Mouse (Mus musculus) forebrain, embryonic 13.5 days (tissue): Measurements from ENCODE around the gene Mgat4b. TPM values are rescaled to one million over a fixed set of nuclear protein-coding genes. Genes with fewer than 3 reads are reported as not detected.

Source experiments
- ATAC-seq: fragments of 200-750 bp; cut with Nextera tagmentation; 2 replicates; pipeline ENCODE4 v1.8.0; 2017
- H3K27ac ChIP-seq: fragments of 300-500 bp; sonication (generic); 2 replicates; pipeline ENCODE4 v1.5.1; 2015; ENCODE audit warnings: inconsistent platforms, mild to moderate bottlenecking, moderate library complexity
- H3K27me3 ChIP-seq: fragments of 300-500 bp; sonication (generic); 2 replicates; pipeline ENCODE4 v1.6.1; 2015; ENCODE audit warnings: mild to moderate bottlenecking, inconsistent platforms
- H3K36me3 ChIP-seq: fragments of 300-500 bp; sonication (generic); 2 replicates; pipeline ENCODE4 v1.6.1; 2015; ENCODE audit warnings: mild to moderate bottlenecking, inconsistent platforms; ENCODE audit not compliant: poor library complexity, severe bottlenecking
- H3K4me1 ChIP-seq: fragments of 300-500 bp; sonication (generic); 2 replicates; pipeline ENCODE4 v1.6.1; 2015; ENCODE audit warnings: inconsistent platforms
- H3K4me2 ChIP-seq: fragments of 300-500 bp; sonication (generic); 2 replicates; pipeline ENCODE4 v1.6.1; 2015; ENCODE audit warnings: inconsistent platforms, mild to moderate bottlenecking, moderate library complexity
- H3K4me3 ChIP-seq: fragments of 300-500 bp; sonication (generic); 2 replicates; pipeline ENCODE4 v1.5.1; 2015; ENCODE audit warnings: mild to moderate bottlenecking, inconsistent platforms
- H3K9ac ChIP-seq: fragments of 300-500 bp; sonication (generic); 2 replicates; pipeline ENCODE4 v1.6.1; 2015; ENCODE audit warnings: mild to moderate bottlenecking, inconsistent platforms
- H3K9me3 ChIP-seq: fragments of 300-500 bp; sonication (generic); replicated peaks from 2 replicates; pipeline ENCODE4 v1.6.1; 2016; ENCODE audit warnings: inconsistent platforms
- WGBS: fragments of 180-500 bp; shearing (Covaris S2); methylation state at CpG from one replicate; pipeline ENCODE4 v1.1.7; 2015; 5-methylcytosine and 5-hydroxymethylcytosine counted together
- polyA plus RNA-seq: library from polyadenylated mRNA; unstranded; fragments of >200 nt; fragmentation: Nextera tagmentation; extraction: Ambion mirVana; gene quantifications from 2 replicates; pipeline ENCODE4 v1.2.1, GENCODE M21; 2015

Mgat4b gene
- polyA plus RNA-seq, 1 experiment from 2014 or later = 12.9 TPM

DNA sequence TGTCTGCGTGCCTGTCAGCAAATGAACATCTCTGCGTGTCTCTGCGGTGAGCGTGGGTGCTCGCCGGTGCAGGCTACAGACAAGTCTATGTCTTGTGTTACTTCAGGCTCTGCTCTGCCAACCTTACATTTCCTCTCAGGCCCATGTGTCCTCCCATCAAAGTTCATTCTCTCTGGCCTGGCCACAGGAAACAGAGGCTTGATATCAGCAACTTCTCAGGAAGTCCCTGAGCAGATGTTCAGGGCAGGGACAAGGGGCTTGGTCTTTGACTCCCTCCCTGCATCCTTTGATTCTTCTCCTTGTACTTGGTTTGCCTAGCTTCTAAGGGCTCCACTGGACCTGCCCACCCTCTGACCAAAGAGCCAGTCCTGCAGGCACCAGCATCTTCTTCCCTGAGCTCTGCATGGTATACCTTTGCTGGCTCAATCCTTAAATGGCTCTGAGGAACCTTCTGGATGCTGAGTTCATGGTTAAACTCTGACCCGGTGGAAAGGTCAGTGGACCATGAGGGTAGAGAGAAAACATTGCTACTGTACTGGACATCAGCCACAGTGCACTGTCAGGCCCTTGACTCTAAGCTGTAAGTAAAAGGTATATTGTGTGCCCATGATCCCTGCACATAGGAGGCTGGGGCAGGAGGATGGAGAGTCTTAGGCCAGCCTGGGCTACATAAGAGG is 29.7 kb downstream of the Mgat4b start:
- Histone ChIP-seq H3K36me3 (peaks cover under 1% of the 10 kb centered on the region; the same call in 1 of the 2 replicates), H3K4me1 (peaks cover 18% of the 10 kb centered on the region), H3K27ac (no peak overlapping the region), H3K4me3 (no peak overlapping the region), H3K4me2 (no peak overlapping the region), H3K9me3 (no peaks in the 10 kb centered on the region), H3K9ac (no peak overlapping the region), H3K27me3 (peaks cover 24% of the 10 kb centered on the region)
- WGBS = 84% methylated on average over 7 of the region's 7 CpGs
- no peak for ATAC-seq

DNA sequence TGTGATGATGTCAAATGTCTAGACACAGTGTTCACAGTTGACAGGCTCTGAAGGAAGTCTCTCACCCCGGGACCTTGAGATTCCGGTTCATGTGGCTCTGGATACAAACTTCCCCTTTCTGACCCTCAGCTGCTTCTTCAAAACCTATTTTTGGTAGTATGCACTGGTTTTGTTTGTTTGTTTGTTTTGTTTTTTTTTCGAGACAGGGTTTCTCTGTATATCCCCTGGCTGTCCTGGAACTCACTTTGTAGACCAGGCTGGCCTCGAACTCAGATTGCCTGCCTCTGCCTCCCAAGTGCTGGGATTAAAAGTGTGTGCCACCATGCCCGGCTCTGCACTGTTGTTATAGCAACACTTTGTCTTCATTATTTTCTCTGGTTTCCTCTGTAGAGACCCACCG is 33.2 kb downstream of the Mgat4b start:
- Histone ChIP-seq H3K9ac (no peak overlapping the region), H3K36me3 (no peaks in the 10 kb centered on the region), H3K27me3 (no peaks in the 10 kb centered on the region), H3K4me3 (no peak overlapping the region), H3K27ac (no peak overlapping the region), H3K4me2 (no peak overlapping the region), H3K9me3 (no peaks in the 10 kb centered on the region), H3K4me1 (no peaks in the 10 kb centered on the region)
- no peak for ATAC-seq
- WGBS = 88% methylated on average over 6 of the region's 6 CpGs

DNA sequence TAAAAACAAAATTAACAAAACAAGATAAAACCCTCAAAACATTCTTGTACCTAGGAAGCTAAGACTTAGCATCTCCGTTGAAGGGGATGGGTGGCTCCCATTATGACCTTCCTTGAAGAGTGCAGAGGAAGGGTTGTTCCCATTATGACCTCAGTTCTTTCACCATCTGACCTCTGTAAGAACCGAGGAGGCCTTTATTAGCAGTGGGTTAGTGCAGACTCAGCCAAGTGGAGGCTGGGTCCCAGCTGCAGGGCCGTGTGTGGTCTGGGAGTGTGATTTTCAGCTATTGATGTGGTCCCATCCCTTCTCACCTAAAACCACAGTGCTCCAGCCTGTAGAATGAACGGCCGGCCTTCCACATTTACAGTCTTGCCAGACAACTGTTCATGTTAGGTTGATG is 34.6 kb downstream of the Mgat4b start:
- 83% methylated on average over 5 of the region's 5 CpGs for WGBS
- Histone ChIP-seq H3K9me3 (no peaks in the 10 kb centered on the region), H3K9ac (no peak overlapping the region), H3K27me3 (no peaks in the 10 kb centered on the region), H3K4me3 (no peak overlapping the region), H3K4me1 (no peaks in the 10 kb centered on the region), H3K36me3 (no peaks in the 10 kb centered on the region), H3K27ac (no peak overlapping the region), H3K4me2 (no peak overlapping the region)
- no peak for ATAC-seq

DNA sequence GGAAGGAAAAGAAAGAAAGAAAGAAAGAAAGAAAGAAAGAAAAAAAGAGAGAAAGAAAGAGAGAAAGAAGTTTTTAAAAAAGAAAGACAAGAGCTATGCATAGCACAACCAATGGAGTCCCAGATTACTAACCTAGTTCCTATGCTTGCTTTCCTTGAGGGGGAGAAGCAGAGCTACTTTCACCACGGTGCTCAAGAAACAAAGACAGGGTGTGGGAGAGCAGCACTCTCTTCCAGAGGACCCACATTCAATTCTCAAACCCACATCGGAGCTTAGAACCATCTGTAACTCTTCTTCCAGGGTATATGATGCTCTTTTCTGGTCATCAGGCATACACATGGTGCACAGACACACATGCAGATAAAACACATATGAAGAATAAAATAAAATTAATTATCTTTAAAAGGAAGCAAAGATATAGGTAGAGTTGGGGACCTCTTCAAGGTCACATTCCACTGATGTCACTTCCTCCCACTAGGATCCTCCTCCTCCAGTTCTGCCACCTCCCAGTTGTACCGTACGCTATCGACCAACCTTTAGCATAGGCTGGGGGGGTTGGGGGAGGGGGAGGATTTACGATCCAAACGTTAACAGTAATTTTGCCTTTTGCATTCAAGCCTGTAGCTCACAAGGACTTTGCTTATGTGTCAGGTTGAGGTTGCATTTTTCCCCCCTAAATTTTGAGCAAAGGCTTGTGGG is 37.9 kb downstream of the Mgat4b start:
- Histone ChIP-seq H3K9me3 (no peaks in the 10 kb centered on the region), H3K27ac (no peak overlapping the region), H3K4me1 (no peaks in the 10 kb centered on the region), H3K9ac (no peak overlapping the region), H3K4me3 (no peak overlapping the region), H3K36me3 (no peaks in the 10 kb centered on the region), H3K4me2 (no peak overlapping the region), H3K27me3 (no peaks in the 10 kb centered on the region)
- 80% methylated on average over 7 of the region's 7 CpGs for WGBS
- no peak for ATAC-seq

DNA sequence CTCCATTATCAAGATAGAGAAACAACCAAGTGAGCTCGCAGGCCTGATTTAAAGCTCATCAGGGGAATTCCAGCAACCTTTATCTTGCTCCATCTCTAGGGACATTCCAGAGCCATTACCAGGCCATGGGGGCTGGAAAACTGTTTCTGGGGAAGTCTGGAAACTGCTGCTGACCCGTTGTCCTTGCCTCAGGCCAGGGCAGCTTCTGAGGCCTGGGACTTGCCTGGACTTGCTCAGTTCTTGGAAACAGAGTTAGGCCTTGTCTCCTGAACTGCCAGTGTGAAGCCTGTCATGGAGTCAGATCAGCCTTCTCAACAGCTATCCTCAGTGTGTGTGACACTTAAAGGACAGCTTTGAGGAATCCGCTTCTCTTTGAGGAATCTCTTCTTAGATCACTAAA is 41.5 kb downstream of the Mgat4b start:
- H3K27me3 ChIP-seq = no peaks in the 10 kb centered on the region
- H3K4me3 ChIP-seq = no peak overlapping the region
- H3K4me2 ChIP-seq = no peak overlapping the region
- H3K36me3 ChIP-seq = peaks cover 14% of the 10 kb centered on the region
- H3K9ac ChIP-seq = no peak overlapping the region
- no peaks in the 10 kb centered on the region for H3K4me1 ChIP-seq
- whole genome bisulfite sequencing = 82% methylated on average over 3 of the region's 3 CpGs
- H3K9me3 ChIP-seq = no peaks in the 10 kb centered on the region
- ATAC-seq = no peak
- no peak overlapping the region for H3K27ac ChIP-seq

DNA sequence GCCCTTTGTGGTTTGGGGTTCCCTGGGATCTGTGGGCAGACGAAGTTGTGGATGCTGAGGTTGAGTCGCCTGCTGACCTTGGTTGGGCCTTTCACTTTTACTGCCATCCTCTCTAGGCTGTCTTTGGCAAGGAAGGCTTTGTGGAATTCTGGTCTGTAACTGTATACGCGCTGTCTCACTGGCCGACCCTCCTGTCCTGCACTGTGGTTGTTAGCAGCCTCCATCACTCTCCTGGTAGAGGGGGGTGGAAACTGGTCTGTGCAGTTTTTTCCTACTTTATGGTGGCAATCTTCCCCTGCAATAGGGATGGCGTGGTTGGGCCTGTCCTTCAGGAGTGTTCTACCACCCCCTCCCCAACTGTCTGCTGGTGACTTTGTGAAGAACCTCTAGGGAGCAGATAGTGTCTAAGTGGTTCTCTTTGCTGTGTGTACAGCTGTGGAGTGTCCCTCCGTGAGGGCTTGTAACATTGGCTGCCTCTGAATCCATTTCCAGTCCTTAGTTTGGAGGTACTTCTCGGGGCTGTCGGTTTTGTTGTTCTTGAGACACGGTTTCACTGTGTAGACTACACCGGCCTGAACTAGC is 42.1 kb downstream of the Mgat4b start:
- no peak overlapping the region for H3K4me2 ChIP-seq
- no peak for ATAC-seq
- H3K27ac ChIP-seq = no peak overlapping the region
- 84% methylated on average over 11 of the region's 11 CpGs for WGBS
- H3K9ac ChIP-seq = no peak overlapping the region
- H3K36me3 ChIP-seq = peaks cover 20% of the 10 kb centered on the region
- H3K27me3 ChIP-seq = no peaks in the 10 kb centered on the region
- H3K9me3 ChIP-seq = no peaks in the 10 kb centered on the region
- H3K4me1 ChIP-seq = no peaks in the 10 kb centered on the region
- H3K4me3 ChIP-seq = no peak overlapping the region

DNA sequence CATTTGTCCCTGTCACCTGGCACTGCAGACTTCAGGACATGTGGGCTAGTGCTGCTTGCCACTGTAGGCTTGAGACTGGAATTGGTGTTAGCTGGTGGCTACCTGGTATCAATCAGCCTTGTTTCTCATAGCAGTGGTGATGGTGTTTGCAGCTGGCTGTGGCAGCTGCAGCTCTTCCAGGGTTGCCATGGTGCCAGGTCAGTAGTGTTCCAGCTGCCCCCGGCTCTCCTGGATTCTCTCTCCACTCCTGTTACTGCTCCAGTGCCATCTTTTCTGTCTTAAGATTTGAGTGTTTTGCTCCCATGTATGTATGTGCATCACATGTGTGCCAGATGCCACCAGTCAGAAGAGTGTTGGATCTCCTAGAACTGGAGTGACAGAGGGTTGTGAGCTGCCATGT is 42.7 kb downstream of the Mgat4b start:
- H3K27me3 ChIP-seq = no peaks in the 10 kb centered on the region
- no peak overlapping the region for H3K4me2 ChIP-seq
- no peaks in the 10 kb centered on the region for H3K9me3 ChIP-seq
- no peak overlapping the region for H3K9ac ChIP-seq
- ATAC-seq = 0 out of 2 replicates have a peak, but pooled peaks have one; percentile 43
- no peak overlapping the region for H3K27ac ChIP-seq
- H3K4me3 ChIP-seq = no peak overlapping the region
- H3K4me1 ChIP-seq = no peaks in the 10 kb centered on the region
- H3K36me3 ChIP-seq = peaks cover 26% of the 10 kb centered on the region
- WGBS = 80% methylated on average over 1 of the region's 1 CpGs

DNA sequence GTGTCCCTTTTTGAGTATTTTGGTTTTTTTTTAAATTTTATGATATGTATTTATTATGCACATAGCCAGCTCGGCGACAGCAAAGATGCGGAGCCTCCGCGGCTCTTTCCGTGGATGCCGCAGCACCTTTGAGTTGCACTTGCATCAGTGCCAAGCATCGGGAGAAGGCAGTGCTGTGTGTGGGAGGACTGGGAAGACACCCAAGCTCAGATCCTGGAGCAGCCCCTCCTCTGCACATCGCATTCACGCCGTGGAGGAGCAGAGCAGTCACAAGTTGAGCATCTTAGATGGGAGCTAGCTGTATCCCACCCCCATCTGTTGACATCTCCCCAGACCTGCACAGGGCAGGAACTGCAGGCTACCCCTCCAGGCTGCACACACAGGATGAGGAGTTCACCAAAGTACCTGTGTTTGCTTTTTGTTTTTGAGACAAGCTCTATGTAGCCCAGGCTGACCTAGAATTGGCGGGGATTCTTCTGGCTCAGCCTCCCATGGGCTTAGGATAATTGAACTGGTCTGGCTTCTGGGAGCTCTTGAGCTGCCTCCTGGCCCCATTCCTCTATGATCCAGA is 43.4 kb downstream of the Mgat4b start:
- H3K9ac ChIP-seq = no peak overlapping the region
- H3K4me2 ChIP-seq = no peak overlapping the region
- H3K27ac ChIP-seq = no peak overlapping the region
- no peaks in the 10 kb centered on the region for H3K9me3 ChIP-seq
- H3K27me3 ChIP-seq = no peaks in the 10 kb centered on the region
- H3K4me1 ChIP-seq = no peaks in the 10 kb centered on the region
- ATAC-seq = peak; percentile 23; the same call in 1 of the 2 replicates
- 78% methylated on average over 12 of the region's 12 CpGs for WGBS
- no peak overlapping the region for H3K4me3 ChIP-seq
- H3K36me3 ChIP-seq = peaks cover 33% of the 10 kb centered on the region

DNA sequence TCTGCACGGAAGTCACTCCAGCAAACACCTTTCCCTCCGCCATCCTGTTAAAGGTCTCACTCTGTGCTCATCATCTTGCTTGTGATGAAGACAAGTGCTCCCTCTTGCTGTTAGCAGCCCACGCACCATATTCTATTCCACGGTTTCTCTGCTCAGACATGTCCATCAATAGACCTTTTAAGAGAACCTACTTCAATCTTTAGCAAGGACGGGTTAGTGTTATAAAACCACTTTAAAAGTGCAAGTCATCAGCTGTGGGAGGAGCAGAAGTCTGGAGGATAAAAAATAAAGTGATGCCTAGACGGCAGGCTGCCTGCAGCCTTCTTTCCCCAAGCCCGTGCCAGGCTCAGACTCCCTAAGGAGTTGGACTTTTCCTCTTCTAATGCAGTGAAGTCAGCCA is 45.9 kb downstream of the Mgat4b start:
- 89% methylated on average over 7 of the region's 7 CpGs for WGBS
- ATAC-seq = no peak
- H3K27me3 ChIP-seq = no peaks in the 10 kb centered on the region
- H3K4me1 ChIP-seq = no peaks in the 10 kb centered on the region
- no peaks in the 10 kb centered on the region for H3K9me3 ChIP-seq
- H3K9ac ChIP-seq = no peak overlapping the region
- H3K4me2 ChIP-seq = no peak overlapping the region
- no peak overlapping the region for H3K27ac ChIP-seq
- no peak overlapping the region for H3K4me3 ChIP-seq
- peaks cover 58% of the 10 kb centered on the region for H3K36me3 ChIP-seq

DNA sequence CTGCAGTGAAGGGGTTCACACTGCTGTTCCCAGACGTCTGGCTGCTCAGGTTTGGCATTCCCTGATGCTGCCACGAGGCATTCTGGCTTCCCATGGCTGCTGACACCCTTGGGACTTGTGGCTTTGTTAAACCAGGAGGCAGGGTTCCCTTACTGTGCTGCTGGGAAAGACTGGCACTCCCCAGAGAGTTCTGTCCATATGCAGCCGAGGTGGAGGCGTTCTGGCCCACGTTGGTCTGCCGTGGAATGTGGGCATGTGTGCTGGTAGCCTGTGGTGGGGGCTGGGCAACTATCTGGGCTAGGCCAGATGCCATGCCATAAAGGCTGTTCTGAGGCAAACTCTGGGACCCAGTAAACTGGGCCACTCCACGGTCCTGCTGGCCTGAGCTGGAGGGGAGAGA is 47.6 kb downstream of the Mgat4b start:
- Histone ChIP-seq H3K4me1 (no peaks in the 10 kb centered on the region), H3K4me3 (no peak overlapping the region), H3K9me3 (no peaks in the 10 kb centered on the region), H3K9ac (no peak overlapping the region), H3K4me2 (no peak overlapping the region), H3K27me3 (no peaks in the 10 kb centered on the region), H3K27ac (no peak overlapping the region), H3K36me3 (peaks cover 75% of the 10 kb centered on the region)
- no peak for ATAC-seq
- 86% methylated on average over 7 of the region's 7 CpGs for WGBS

DNA sequence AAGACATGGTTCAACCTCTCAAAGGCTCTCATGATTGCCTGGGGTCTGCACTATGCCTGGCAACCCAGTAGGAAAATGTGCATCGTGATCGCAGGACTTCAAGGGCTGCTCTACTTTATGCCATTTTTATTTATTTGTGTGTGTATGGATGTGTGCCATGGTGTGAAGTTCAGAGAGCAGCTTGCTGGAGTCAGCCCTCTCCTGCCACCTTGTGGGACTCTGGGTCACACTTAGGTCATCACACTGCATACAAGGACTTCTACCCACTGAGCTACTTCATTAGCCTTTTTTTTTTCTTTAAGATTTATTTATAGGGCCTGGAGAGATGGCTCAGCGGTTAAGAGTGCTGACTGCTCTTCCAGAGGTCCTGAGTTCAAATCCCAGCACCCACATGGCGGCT is 51.3 kb downstream of the Mgat4b start:
- Histone ChIP-seq H3K4me1 (no peaks in the 10 kb centered on the region), H3K9ac (no peak overlapping the region), H3K36me3 (peaks cover 98% of the 10 kb centered on the region), H3K4me3 (no peak overlapping the region), H3K27me3 (no peaks in the 10 kb centered on the region), H3K9me3 (no peaks in the 10 kb centered on the region), H3K4me2 (no peak overlapping the region), H3K27ac (no peak overlapping the region)
- ATAC-seq = no peak
- WGBS = 92% methylated on average over 4 of the region's 4 CpGs

DNA sequence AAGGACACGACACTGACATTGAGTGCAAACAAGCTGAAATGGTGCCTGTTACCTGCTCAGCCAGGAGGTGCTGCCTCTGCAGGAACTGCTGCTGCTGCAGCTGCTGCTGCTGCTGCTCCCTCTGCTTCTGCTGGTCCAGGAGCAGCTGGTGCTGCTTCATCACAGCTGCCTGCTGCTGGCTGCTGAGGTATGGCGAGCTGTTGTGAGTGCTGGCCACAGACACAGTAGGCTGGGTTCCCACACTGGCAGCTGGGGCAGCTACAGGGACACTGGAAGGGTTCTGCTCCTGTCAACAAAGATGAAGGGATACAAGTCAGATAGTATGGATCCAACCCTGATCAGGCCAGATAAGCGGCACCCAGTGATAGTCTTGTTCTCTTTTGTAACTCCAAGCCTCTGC is 52.5 kb downstream of the Mgat4b start:
- no peak overlapping the region for H3K4me2 ChIP-seq
- 95% methylated on average over 3 of the region's 3 CpGs for WGBS
- no peaks in the 10 kb centered on the region for H3K4me1 ChIP-seq
- H3K36me3 ChIP-seq = peaks cover 92% of the 10 kb centered on the region
- no peak overlapping the region for H3K4me3 ChIP-seq
- no peak for ATAC-seq
- no peak overlapping the region for H3K9ac ChIP-seq
- H3K9me3 ChIP-seq = no peaks in the 10 kb centered on the region
- no peaks in the 10 kb centered on the region for H3K27me3 ChIP-seq
- H3K27ac ChIP-seq = no peak overlapping the region
